Mouse (Mus musculus) spleen, adult 2 months (tissue): ENCODE measurements at regions not wholly inside any gene's neighbourhood (a gene's known extent, or its start where the extent isn't known, plus 50 kb on each side); places are given as distances from the start of the nearest gene placed in this dataset.

ENCODE experiments used
- DNase-seq, 2 experiments: peaks; one replicate each; pipeline versions ENCODE4 v3.0.0 to v3.0.0-alpha.2; 2012 to 2021; ENCODE audit warnings: low spot score in 2 of 2, low read depth in 1 of 2
- H3K27ac ChIP-seq: fragments of 200-500 bp; 2 replicates; pipeline ENCODE4 v1.5.1; 2012; ENCODE audit warnings: low read length, inconsistent platforms; ENCODE audit not compliant: insufficient read depth
- H3K27me3 ChIP-seq: fragments of 200-500 bp; 2 replicates; pipeline ENCODE4 v1.6.1; 2012; ENCODE audit warnings: mild to moderate bottlenecking, moderate library complexity, low read length, inconsistent platforms; ENCODE audit not compliant: control insufficient read depth, insufficient read depth
- H3K36me3 ChIP-seq: fragments of 200-500 bp; 2 replicates; pipeline ENCODE4 v1.6.1; 2012; ENCODE audit warnings: mild to moderate bottlenecking, low read length, inconsistent platforms; ENCODE audit not compliant: control insufficient read depth, insufficient read depth
- H3K4me1 ChIP-seq: fragments of 200-500 bp; 2 replicates; pipeline ENCODE4 v1.6.1; 2011; ENCODE audit warnings: inconsistent platforms; ENCODE audit not compliant: control insufficient read depth, insufficient read depth, insufficient read length
- H3K4me3 ChIP-seq: fragments of 200-500 bp; 2 replicates; pipeline ENCODE4 v1.5.1; 2011; ENCODE audit warnings: mild to moderate bottlenecking, inconsistent platforms; ENCODE audit not compliant: insufficient read depth, insufficient read length; ENCODE audit errors: extremely low read depth
- CTCF ChIP-seq: fragments of 200-500 bp; IDR thresholded peaks from 2 replicates; pipeline ENCODE4 v1.5.1; 2011; ENCODE audit warnings: mild to moderate bottlenecking, inconsistent platforms; ENCODE audit not compliant: insufficient read depth, insufficient read length, insufficient replicate concordance; ENCODE audit errors: extremely low read depth
- POLR2A ChIP-seq: fragments of 200-500 bp; IDR thresholded peaks from 2 replicates; pipeline ENCODE4 v1.6.1; 2011; ENCODE audit warnings: low read depth, low read length, inconsistent platforms
- WGBS: fragments of 180-500 bp; shearing (Covaris S2); methylation state at CpG from one replicate; pipeline ENCODE4 v1.1.7; 2018; 5-methylcytosine and 5-hydroxymethylcytosine counted together

DNA sequence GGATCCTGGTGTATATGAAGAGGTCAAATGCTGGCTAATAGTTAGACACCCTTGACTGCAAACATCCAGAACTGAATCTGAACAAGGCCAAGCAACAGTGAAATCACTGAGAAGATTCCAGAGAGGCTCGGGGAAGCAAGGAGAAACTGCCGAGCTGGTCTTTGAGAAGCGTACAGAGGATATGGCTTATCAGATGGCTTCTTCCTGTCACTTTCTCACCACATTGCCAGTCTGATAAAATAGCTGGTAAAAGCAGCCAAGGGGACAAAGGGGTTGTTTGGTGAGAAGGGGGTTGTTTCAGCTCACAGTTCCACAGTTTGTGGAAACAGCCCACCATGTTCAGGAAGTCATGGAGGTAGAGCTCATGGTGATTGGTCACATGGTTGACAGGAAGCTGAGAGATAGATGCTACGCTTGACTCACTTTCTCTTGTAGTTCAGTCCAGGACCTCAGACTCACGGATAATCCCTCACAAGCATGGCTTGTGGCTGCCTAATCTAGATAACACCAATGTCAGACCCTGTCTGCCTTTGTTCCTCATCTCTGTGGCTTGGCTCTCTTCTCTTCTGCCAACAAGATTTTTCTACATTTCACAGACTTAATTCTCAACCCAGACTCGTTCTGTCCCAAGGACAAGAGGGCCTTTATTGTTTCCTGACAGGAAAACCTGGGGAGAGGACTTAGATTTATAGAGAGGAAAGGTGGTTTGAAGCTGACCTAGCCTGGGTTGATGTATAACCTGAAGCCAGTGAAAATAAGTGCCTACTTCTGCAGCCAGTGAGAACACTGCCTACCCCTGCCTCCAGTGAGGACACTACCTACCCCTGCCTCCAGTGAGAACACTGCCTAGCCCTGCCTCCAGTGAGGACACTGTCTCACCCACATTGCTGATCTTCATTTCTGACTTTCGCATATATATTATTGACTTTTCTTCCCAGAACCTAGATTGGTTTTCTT, 122.0 kb downstream of the Tent5c start:
- Histone ChIP-seq H3K4me3 (no peak overlapping the region), H3K27me3 (no peaks in the 10 kb centered on the region), H3K36me3 (no peaks in the 10 kb centered on the region), H3K27ac (no peak overlapping the region), H3K4me1 (no peaks in the 10 kb centered on the region)
- 44% methylated on average over 7 of the region's 7 CpGs for WGBS
- TF ChIP-seq POLR2A (no peak), CTCF (no peak)
- no peak for DNase-seq

GRCm38 (mm10) chr3:100366447-100366846, 122.7 kb downstream of the Tent5c start:
- Histone ChIP-seq H3K36me3 (no peaks in the 10 kb centered on the region), H3K4me1 (no peaks in the 10 kb centered on the region), H3K27me3 (no peaks in the 10 kb centered on the region), H3K27ac (no peak overlapping the region), H3K4me3 (no peak overlapping the region)
- no peak for TF ChIP-seq POLR2A
- TF ChIP-seq CTCF = no peak
- no peak for DNase-seq
- WGBS = 95% methylated on average over 3 of the region's 3 CpGs

DNA sequence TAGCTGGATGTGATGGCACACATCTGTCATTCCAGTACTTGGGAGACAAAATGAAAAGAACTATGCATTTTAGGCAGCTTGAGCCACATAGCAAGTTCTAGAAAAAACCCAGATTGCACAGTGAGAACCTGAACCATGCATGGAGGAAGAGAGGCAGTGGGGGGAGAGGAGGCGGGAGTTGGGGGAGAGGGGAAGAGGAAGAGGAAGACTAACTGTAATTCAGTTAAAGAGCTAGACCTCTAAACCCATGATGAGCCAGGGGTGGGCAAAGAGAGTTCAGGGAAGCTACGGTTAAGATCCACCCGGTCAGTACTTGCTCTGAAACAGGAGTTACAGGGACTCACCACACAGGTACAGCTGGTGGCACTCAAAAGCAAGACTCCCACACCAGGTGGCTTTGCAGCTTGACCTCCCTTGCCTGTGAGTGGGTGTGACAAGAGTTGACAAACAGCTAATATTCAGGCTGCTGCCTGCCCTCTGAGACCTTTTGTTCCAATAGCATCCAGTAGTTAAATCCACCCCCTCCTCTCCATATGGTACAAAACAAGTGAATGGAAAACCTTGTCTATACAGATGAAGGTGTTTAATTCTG, 123.7 kb downstream of the Tent5c start:
- 68% methylated on average over 3 of the region's 3 CpGs for WGBS
- Histone ChIP-seq H3K4me1 (no peaks in the 10 kb centered on the region), H3K36me3 (no peaks in the 10 kb centered on the region), H3K27ac (no peak overlapping the region), H3K4me3 (no peak overlapping the region), H3K27me3 (no peaks in the 10 kb centered on the region)
- TF ChIP-seq POLR2A (no peak), CTCF (no peak)
- no peak for DNase-seq

- Histone ChIP-seq H3K27me3 (no peaks in the 10 kb centered on the region), H3K27ac (no peak overlapping the region), H3K36me3 (no peaks in the 10 kb centered on the region), H3K4me3 (no peak overlapping the region), H3K4me1 (no peaks in the 10 kb centered on the region)
- no peak for DNase-seq
- TF ChIP-seq CTCF = no peak
- no peak for TF ChIP-seq POLR2A
- 74% methylated on average over 2 of the region's 2 CpGs for WGBS
Observed at GRCm38 (mm10) chr3:100364706-100365105, 124.4 kb downstream of the Tent5c start.

GRCm38 (mm10) chr3:100362983-100363382, 126.1 kb downstream of the Tent5c start:
- no peak for DNase-seq
- no peak for TF ChIP-seq CTCF
- no peak for TF ChIP-seq POLR2A
- no peaks in the 10 kb centered on the region for H3K36me3 ChIP-seq
- H3K27me3 ChIP-seq = no peaks in the 10 kb centered on the region
- H3K4me3 ChIP-seq = no peak overlapping the region
- H3K27ac ChIP-seq = no peak overlapping the region
- WGBS = 86% methylated on average over 3 of the region's 3 CpGs
- no peaks in the 10 kb centered on the region for H3K4me1 ChIP-seq

DNA sequence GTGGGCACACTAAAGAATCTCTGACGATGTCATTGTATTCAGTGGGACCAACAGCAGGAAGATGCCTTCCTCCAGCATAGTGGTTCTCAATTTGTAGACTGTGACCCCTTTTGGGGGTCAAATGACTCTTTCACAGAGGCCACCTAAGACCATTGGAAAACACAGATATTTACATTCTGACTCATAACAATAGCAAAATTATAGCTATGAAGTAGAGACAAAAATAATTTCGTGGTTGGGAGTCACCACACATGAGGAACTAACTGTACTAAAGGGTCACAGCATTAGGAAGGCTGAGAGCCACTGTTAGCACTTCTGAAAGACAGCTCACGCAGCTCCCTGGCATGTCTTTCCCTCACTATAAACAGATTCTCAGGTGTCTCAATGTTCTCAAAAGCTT, 129.1 kb downstream of the Tent5c start:
- no peaks in the 10 kb centered on the region for H3K36me3 ChIP-seq
- H3K4me3 ChIP-seq = no peak overlapping the region
- DNase-seq = no peak
- no peak for TF ChIP-seq POLR2A
- no peak overlapping the region for H3K27ac ChIP-seq
- H3K4me1 ChIP-seq = no peaks in the 10 kb centered on the region
- H3K27me3 ChIP-seq = no peaks in the 10 kb centered on the region
- 58% methylated on average over 3 of the region's 3 CpGs for WGBS

DNA sequence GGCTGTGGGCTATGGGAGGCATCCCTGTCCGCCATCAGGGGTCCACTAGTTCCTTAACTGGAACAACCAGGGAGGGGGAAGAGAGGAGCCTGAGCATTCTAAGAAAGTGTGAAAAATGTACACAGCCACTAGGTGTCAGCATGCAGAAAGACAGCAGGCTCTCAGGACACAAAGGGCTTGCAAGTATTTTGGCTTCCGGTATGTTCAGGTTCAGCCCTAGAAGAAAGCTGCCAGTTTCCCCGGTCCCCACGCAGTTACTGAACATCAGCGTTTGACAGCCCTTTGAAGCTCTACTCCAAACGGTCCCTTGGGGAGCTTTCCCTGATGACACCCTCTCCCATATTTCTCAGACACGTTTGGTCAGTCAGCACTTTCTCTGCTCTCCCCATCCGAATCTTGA, 130.1 kb downstream of the Tent5c start:
- Histone ChIP-seq H3K4me3 (peak overlapping the region; percentile 18; the same call in 1 of the 2 replicates), H3K27ac (no peak overlapping the region), H3K27me3 (no peaks in the 10 kb centered on the region), H3K4me1 (no peaks in the 10 kb centered on the region), H3K36me3 (no peaks in the 10 kb centered on the region)
- 15% methylated on average over 8 of the region's 8 CpGs for WGBS
- TF ChIP-seq POLR2A (no peak), CTCF (peak; percentile 16; the same call in 1 of the 2 replicates)
- DNase-seq = peak; percentile 10 to 28
